Mouse (Mus musculus): ENCODE measurements at regions not wholly inside any gene's neighbourhood (a gene's known extent, or its start where the extent isn't known, plus 50 kb on each side); places are given as distances from the start of the nearest gene placed in this dataset.

- H3K4me2 ChIP-seq (ENCODE audit: low read depth, severe bottlenecking): no peak overlapping the region
These were observed 109.7 kb upstream of the Tmc3 start for GRCm38 (mm10) chr7:83474986-83475385.

GRCm38 (mm10) chr7:83475438-83476160, 109.1 kb upstream of the Tmc3 start:
- Histone ChIP-seq H3K4me1 (ENCODE audit: control insufficient read depth, insufficient read depth, low read length) (peaks cover 17% of the 10 kb centered on the region), H3K36me3 (ENCODE audit: control insufficient read depth, insufficient read depth, low read length) (no peaks in the 10 kb centered on the region), H3K9me3 (ENCODE audit: control insufficient read depth, low read length) (no peaks in the 10 kb centered on the region), H3K4me2 (ENCODE audit: low read depth, severe bottlenecking) (no peak overlapping the region), H3K9ac (ENCODE audit: low read length) (no peak overlapping the region; the same call in 1 of the 2 replicates), H3K27ac (replicated peaks; ENCODE audit: low read depth, low read length) (peak overlapping the region; percentile 74), H3K4me3 (ENCODE audit: low read depth, low read length) (no peak overlapping the region), H3K27me3 (ENCODE audit: control insufficient read depth, insufficient read depth, low read length) (no peaks in the 10 kb centered on the region)
- WGBS: 52% methylated on average over 8 of the region's 8 CpGs
- peak; percentile 49 for DNase-seq (ENCODE audit: low spot score)
- peak; percentile 75 for ATAC-seq (ENCODE audit: insufficient number of reproducible peaks, low FRiP score, low TSS enrichment, low read depth)

More at GRCm38 (mm10) chr7:83474986-83475385, 109.7 kb upstream of the Tmc3 start:
- Histone ChIP-seq H3K4me1 (ENCODE audit: control insufficient read depth, insufficient read depth, low read length) (peaks cover 17% of the 10 kb centered on the region), H3K4me3 (ENCODE audit: low read depth, low read length) (no peak overlapping the region), H3K27ac (replicated peaks; ENCODE audit: low read depth, low read length) (peak overlapping the region; percentile 74), H3K9ac (ENCODE audit: low read length) (no peak overlapping the region; the same call in 1 of the 2 replicates), H3K27me3 (ENCODE audit: control insufficient read depth, insufficient read depth, low read length) (no peaks in the 10 kb centered on the region), H3K36me3 (ENCODE audit: control insufficient read depth, insufficient read depth, low read length) (no peaks in the 10 kb centered on the region), H3K9me3 (ENCODE audit: control insufficient read depth, low read length) (no peaks in the 10 kb centered on the region)
- ATAC-seq (ENCODE audit: insufficient number of reproducible peaks, low FRiP score, low TSS enrichment, low read depth) (no peak), DNase-seq (ENCODE audit: low spot score) (no peak)
- WGBS: 71% methylated on average over 3 of the region's 3 CpGs

GRCm38 (mm10) chr7:83476161-83476495, 108.6 kb upstream of the Tmc3 start:
- 48% methylated on average over 3 of the region's 3 CpGs for WGBS
- H3K27me3 ChIP-seq (ENCODE audit: control insufficient read depth, insufficient read depth, low read length): no peaks in the 10 kb centered on the region
- DNase-seq (ENCODE audit: low spot score): no peak
- H3K4me3 ChIP-seq (ENCODE audit: low read depth, low read length): no peak overlapping the region
- H3K27ac ChIP-seq (replicated peaks; ENCODE audit: low read depth, low read length): peak overlapping the region; percentile 74
- H3K9ac ChIP-seq (ENCODE audit: low read length): no peak overlapping the region
- no peak overlapping the region for H3K4me2 ChIP-seq (ENCODE audit: low read depth, severe bottlenecking)
- H3K36me3 ChIP-seq (ENCODE audit: control insufficient read depth, insufficient read depth, low read length): no peaks in the 10 kb centered on the region
- H3K9me3 ChIP-seq (ENCODE audit: control insufficient read depth, low read length): no peaks in the 10 kb centered on the region
- peaks cover 17% of the 10 kb centered on the region for H3K4me1 ChIP-seq (ENCODE audit: control insufficient read depth, insufficient read depth, low read length)
- no peak; the same call in 1 of the 2 replicates for ATAC-seq (ENCODE audit: insufficient number of reproducible peaks, low FRiP score, low TSS enrichment, low read depth)

- Histone ChIP-seq H3K36me3 (ENCODE audit: control insufficient read depth, insufficient read depth, low read length) (no peaks in the 10 kb centered on the region), H3K27me3 (ENCODE audit: control insufficient read depth, insufficient read depth, low read length) (no peaks in the 10 kb centered on the region), H3K4me3 (ENCODE audit: low read depth, low read length) (no peak overlapping the region), H3K9me3 (ENCODE audit: control insufficient read depth, low read length) (no peaks in the 10 kb centered on the region), H3K4me1 (ENCODE audit: control insufficient read depth, insufficient read depth, low read length) (peaks cover 17% of the 10 kb centered on the region), H3K9ac (ENCODE audit: low read length) (no peak overlapping the region), H3K27ac (replicated peaks; ENCODE audit: low read depth, low read length) (peak overlapping the region; percentile 74; the same call in 1 of the 2 replicates), H3K4me2 (ENCODE audit: low read depth, severe bottlenecking) (no peak overlapping the region)
- no peak for DNase-seq (ENCODE audit: low spot score)
- no peak for ATAC-seq (ENCODE audit: insufficient number of reproducible peaks, low FRiP score, low TSS enrichment, low read depth)
- 90% methylated on average over 3 of the region's 3 CpGs for WGBS
These were observed 107.9 kb upstream of the Tmc3 start for GRCm38 (mm10) chr7:83476861-83477260.

GRCm38 (mm10) chr7:83477661-83478121, 107.0 kb upstream of the Tmc3 start:
- Histone ChIP-seq H3K27ac (replicated peaks; ENCODE audit: low read depth, low read length) (peak overlapping the region; percentile 74), H3K9me3 (ENCODE audit: control insufficient read depth, low read length) (no peaks in the 10 kb centered on the region), H3K9ac (ENCODE audit: low read length) (no peak overlapping the region), H3K4me1 (ENCODE audit: control insufficient read depth, insufficient read depth, low read length) (peaks cover 24% of the 10 kb centered on the region), H3K36me3 (ENCODE audit: control insufficient read depth, insufficient read depth, low read length) (no peaks in the 10 kb centered on the region), H3K4me3 (ENCODE audit: low read depth, low read length) (no peak overlapping the region), H3K27me3 (ENCODE audit: control insufficient read depth, insufficient read depth, low read length) (no peaks in the 10 kb centered on the region), H3K4me2 (ENCODE audit: low read depth, severe bottlenecking) (no peak overlapping the region)
- no peak for DNase-seq (ENCODE audit: low spot score)
- WGBS: 55% methylated on average over 7 of the region's 7 CpGs
- ATAC-seq (ENCODE audit: insufficient number of reproducible peaks, low FRiP score, low TSS enrichment, low read depth): no peak; the same call in 1 of the 2 replicates

GRCm38 (mm10) chr7:83481655-83482054, 103.1 kb upstream of the Tmc3 start:
- Histone ChIP-seq H3K4me3 (ENCODE audit: low read depth, low read length) (no peak overlapping the region), H3K9me3 (ENCODE audit: control insufficient read depth, low read length) (no peaks in the 10 kb centered on the region), H3K4me1 (ENCODE audit: control insufficient read depth, insufficient read depth, low read length) (peaks cover 16% of the 10 kb centered on the region), H3K4me2 (ENCODE audit: low read depth, severe bottlenecking) (no peak overlapping the region), H3K27me3 (ENCODE audit: control insufficient read depth, insufficient read depth, low read length) (no peaks in the 10 kb centered on the region), H3K9ac (ENCODE audit: low read length) (no peak overlapping the region), H3K36me3 (ENCODE audit: control insufficient read depth, insufficient read depth, low read length) (no peaks in the 10 kb centered on the region), H3K27ac (replicated peaks; ENCODE audit: low read depth, low read length) (no peak overlapping the region)
- ATAC-seq (ENCODE audit: insufficient number of reproducible peaks, low FRiP score, low TSS enrichment, low read depth): no peak
- no peak for DNase-seq (ENCODE audit: low spot score)

GRCm38 (mm10) chr7:83482254-83482653, 102.5 kb upstream of the Tmc3 start:
- no peak overlapping the region for H3K4me2 ChIP-seq (ENCODE audit: low read depth, severe bottlenecking)
- H3K27ac ChIP-seq (replicated peaks; ENCODE audit: low read depth, low read length): 0 out of 2 replicates have a peak overlapping the region, but pooled peaks have one; percentile 22
- WGBS: 69% methylated on average over 3 of the region's 3 CpGs

GRCm38 (mm10) chr7:83482671-83483304, 101.9 kb upstream of the Tmc3 start:
- H3K4me1 ChIP-seq (ENCODE audit: control insufficient read depth, insufficient read depth, low read length): peaks cover 12% of the 10 kb centered on the region
- H3K9ac ChIP-seq (ENCODE audit: low read length): no peak overlapping the region
- H3K9me3 ChIP-seq (ENCODE audit: control insufficient read depth, low read length): no peaks in the 10 kb centered on the region
- WGBS: 65% methylated on average over 7 of the region's 7 CpGs
- no peak overlapping the region for H3K4me3 ChIP-seq (ENCODE audit: low read depth, low read length)
- 0 out of 2 replicates have a peak overlapping the region, but pooled peaks have one; percentile 22 for H3K27ac ChIP-seq (replicated peaks; ENCODE audit: low read depth, low read length)
- no peaks in the 10 kb centered on the region for H3K36me3 ChIP-seq (ENCODE audit: control insufficient read depth, insufficient read depth, low read length)
- no peak for ATAC-seq (ENCODE audit: insufficient number of reproducible peaks, low FRiP score, low TSS enrichment, low read depth)
- no peak overlapping the region for H3K4me2 ChIP-seq (ENCODE audit: low read depth, severe bottlenecking)
- no peaks in the 10 kb centered on the region for H3K27me3 ChIP-seq (ENCODE audit: control insufficient read depth, insufficient read depth, low read length)
- DNase-seq (ENCODE audit: low spot score): no peak

More at GRCm38 (mm10) chr7:83482254-83482653, 102.5 kb upstream of the Tmc3 start:
- H3K4me1 ChIP-seq (ENCODE audit: control insufficient read depth, insufficient read depth, low read length): peaks cover 12% of the 10 kb centered on the region
- no peak for ATAC-seq (ENCODE audit: insufficient number of reproducible peaks, low FRiP score, low TSS enrichment, low read depth)
- H3K27me3 ChIP-seq (ENCODE audit: control insufficient read depth, insufficient read depth, low read length): no peaks in the 10 kb centered on the region
- no peak overlapping the region for H3K9ac ChIP-seq (ENCODE audit: low read length)
- H3K4me3 ChIP-seq (ENCODE audit: low read depth, low read length): no peak overlapping the region
- no peaks in the 10 kb centered on the region for H3K36me3 ChIP-seq (ENCODE audit: control insufficient read depth, insufficient read depth, low read length)
- DNase-seq (ENCODE audit: low spot score): no peak
- no peaks in the 10 kb centered on the region for H3K9me3 ChIP-seq (ENCODE audit: control insufficient read depth, low read length)
